16 mouse cellular contexts compared by ENCODE assay signal in the genomic region with DNA sequence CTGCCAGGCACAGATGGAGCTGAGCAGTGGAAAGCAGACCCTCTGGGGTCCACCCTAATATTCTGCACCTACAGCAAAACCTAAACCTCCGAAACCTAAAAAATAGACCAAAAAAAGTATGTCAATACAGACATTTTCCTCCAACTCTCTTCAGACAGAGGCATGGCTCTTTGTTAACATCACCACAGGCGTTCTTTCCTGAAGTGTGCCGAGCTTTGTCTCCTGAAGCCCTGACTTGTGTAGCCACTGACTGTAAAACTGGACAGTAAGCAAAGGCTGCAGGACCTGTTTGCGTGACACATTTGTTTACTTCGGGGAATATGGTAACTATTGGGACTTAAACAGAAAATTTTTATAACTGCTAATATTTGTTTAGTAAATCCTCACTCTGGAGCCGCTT.
"Had no signal": no experiment of that assay in that cellular context is flagged by ENCODE, and none has a peak within 500 bp of the region (broad histone marks: within the 10 kb centered on the region; RNA-seq: fewer than 3 reads in every experiment).

No protein-coding gene starts in this region.

- H3K4me3 ChIP-seq: neural tube, embryonic 13.5 days; neural tube, embryonic 15.5 days; stomach, embryonic 15.5 days had no signal

- H3K9ac ChIP-seq: neural tube, embryonic 13.5 days; neural tube, embryonic 15.5 days; stomach, embryonic 15.5 days had no signal

- H3K9me3 ChIP-seq: neural tube, embryonic 13.5 days; neural tube, embryonic 15.5 days; stomach, embryonic 15.5 days had no signal

- H3K4me1 ChIP-seq: stomach, embryonic 15.5 days had no signal

- H3K27ac ChIP-seq: neural tube, embryonic 13.5 days; neural tube, embryonic 15.5 days; stomach, embryonic 15.5 days; stomach, postnatal 0 days had no signal

- H3K36me3 ChIP-seq: neural tube, embryonic 13.5 days; neural tube, embryonic 15.5 days; stomach, embryonic 15.5 days had no signal

- H3K4me2 ChIP-seq: neural tube, embryonic 13.5 days; neural tube, embryonic 15.5 days; stomach, embryonic 15.5 days had no signal

- DNase-seq: retina, postnatal 1 day; right cerebral cortex, adult 18-20 months; right cerebral cortex, postnatal 14 days; right cerebral cortex, postnatal 25 days; right cerebral cortex, postnatal 4 days; spleen, adult 18-20 months; thymus, adult 18-20 months; thymus, adult 2 months; thymus, postnatal 14 days; thymus, postnatal 25 days; thymus, postnatal 36 days; thymus, postnatal 4 days had no signal

- H3K27me3 ChIP-seq: neural tube, embryonic 15.5 days; stomach, embryonic 15.5 days had no signal
